Mouse (Mus musculus): Measurements from ENCODE around the gene Gm4064.
"Not testable (repeated sequence)": the region's sequence is repeated elsewhere in the genome, so short reads cannot be mapped to it uniquely, and the experiment has no call there.

Gene Gm4064

GRCm38 (mm10) chrY:2796105-2796504, at the start of gene Gm4064:
Gene Gm4064 (minus strand): TSS chrY:2796205.
- not testable (repeated sequence) for DNase-seq

GRCm38 (mm10) chrY:2830380-2830779, 34.4 kb upstream of the Gm4064 start, which contains the start of the genes Rbmy and Gm10256:
Gene Rbmy (plus strand): TSS chrY:2830680.
Gene Gm10256 (plus strand): TSS chrY:2830699.
- DNase-seq, result not testable (repeated sequence)
